Mouse (Mus musculus): Measurements from ENCODE around the gene Zfand2a. TPM values are rescaled to one million over a fixed set of nuclear protein-coding genes. Genes with fewer than 3 reads are reported as not detected.
A peak's percentile ranks its signal among the peaks of the same experiment; 100 is the strongest.

Zfand2a gene
- total and polyA plus RNA-seq, 3 experiments: 12.0 to 16.7 (median 14.0) TPM

DNA sequence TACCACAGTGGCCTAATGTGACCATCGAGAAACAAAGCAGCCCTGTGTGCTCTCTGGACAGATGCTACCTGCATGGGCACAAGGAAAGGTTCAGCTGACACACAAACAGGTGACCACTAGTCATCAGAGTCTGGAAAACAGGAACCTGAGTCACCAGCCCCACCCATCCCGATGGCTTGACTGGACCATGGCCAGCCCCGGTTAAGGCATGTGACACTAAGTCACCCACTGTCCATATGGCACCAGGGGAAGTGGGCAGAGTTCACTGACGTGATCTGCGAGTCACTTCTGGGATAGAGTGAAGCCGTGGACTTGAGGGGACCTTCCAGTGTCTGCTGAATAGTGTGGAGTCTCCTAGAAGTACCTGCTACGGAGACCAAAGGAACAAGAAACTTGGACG is 5.3 kb downstream of the Zfand2a start:
- no peak overlapping the region for H3K4me3 ChIP-seq
- H3K9ac ChIP-seq (ENCODE audit: low read depth, low read length): no peak overlapping the region
- DNase-seq: peak; percentile 18 to 27
- H3K36me3 ChIP-seq (ENCODE audit: control insufficient read depth, insufficient read depth, low read length): no peaks in the 10 kb centered on the region
- TF ChIP-seq POLR2A (IDR thresholded peaks at IDR 0.05; ENCODE audit: insufficient read depth, low read depth, low read length) (no peak), CTCF (IDR thresholded peaks at IDR 0.05) (no peak), EP300 (IDR thresholded peaks at IDR 0.05; ENCODE audit: insufficient read depth, low read depth, low read length) (no peak)
- H3K27me3 ChIP-seq (ENCODE audit: control insufficient read depth, insufficient read depth, low read length): no peaks in the 10 kb centered on the region
- no peak overlapping the region for H3K27ac ChIP-seq
- no peaks in the 10 kb centered on the region for H3K79me2 ChIP-seq (replicated peaks; ENCODE audit: control insufficient read depth, insufficient read depth, low read length)
- intact Hi-C loops (cut with DNase I): no loop called here
- 74% methylated on average over 8 of the region's 8 CpGs for WGBS
- H3K4me1 ChIP-seq (ENCODE audit: control insufficient read depth, insufficient read depth, low read length): peaks cover 3% of the 10 kb centered on the region

DNA sequence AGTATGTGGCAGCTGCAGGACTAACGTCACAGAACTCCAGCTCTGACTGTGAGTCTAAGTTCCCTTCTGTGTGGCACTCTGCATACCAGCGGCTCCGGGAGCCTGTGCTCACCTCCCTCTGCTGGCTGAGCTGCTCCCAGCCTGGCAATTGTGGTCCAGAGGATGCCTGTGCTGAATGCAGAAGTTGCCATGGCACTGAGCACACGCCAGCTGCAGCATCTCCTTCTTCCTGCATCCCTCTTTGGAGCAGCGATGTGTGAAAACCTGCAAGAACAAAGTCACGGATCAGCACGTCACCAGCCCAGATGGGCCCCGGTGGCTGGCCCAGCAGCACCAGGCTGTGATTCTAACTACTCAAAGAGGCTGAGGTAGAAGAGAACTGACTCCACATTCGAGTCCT is 9.6 kb downstream of the Zfand2a start:
- Histone ChIP-seq H3K4me3 (no peak overlapping the region), H3K9ac (ENCODE audit: low read depth, low read length) (no peak overlapping the region), H3K27ac (no peak overlapping the region), H3K36me3 (ENCODE audit: control insufficient read depth, insufficient read depth, low read length) (no peaks in the 10 kb centered on the region), H3K27me3 (ENCODE audit: control insufficient read depth, insufficient read depth, low read length) (no peaks in the 10 kb centered on the region), H3K4me1 (ENCODE audit: control insufficient read depth, insufficient read depth, low read length) (no peaks in the 10 kb centered on the region), H3K79me2 (replicated peaks; ENCODE audit: control insufficient read depth, insufficient read depth, low read length) (no peaks in the 10 kb centered on the region)
- TF ChIP-seq EP300 (IDR thresholded peaks at IDR 0.05; ENCODE audit: insufficient read depth, low read depth, low read length) (no peak), POLR2A (IDR thresholded peaks at IDR 0.05; ENCODE audit: insufficient read depth, low read depth, low read length) (no peak), CTCF (IDR thresholded peaks at IDR 0.05) (no peak)
- 88% methylated on average over 9 of the region's 9 CpGs for WGBS
- DNase-seq: no peak
- intact Hi-C loops (cut with DNase I): no loop called here

DNA sequence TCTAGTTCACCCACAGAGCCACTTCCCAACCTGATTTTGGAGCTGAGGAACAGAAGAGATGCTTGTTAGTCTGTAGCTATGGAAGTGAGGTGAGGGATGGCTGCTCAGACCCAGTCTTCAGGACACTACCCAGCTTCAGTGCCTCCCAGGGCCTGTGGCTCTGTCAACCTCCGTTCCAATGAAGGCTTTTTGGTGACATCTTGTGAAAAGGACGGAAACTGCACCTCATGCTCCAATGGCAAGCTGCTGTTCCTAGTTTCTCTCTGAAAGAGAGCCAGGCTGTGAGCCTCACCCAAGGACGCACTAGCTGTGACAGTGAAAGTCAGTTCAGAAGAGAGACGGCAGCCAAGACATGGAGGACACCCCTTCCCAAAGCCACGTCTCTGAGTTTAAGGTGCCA is 16.4 kb downstream of the Zfand2a start:
- Histone ChIP-seq H3K9ac (ENCODE audit: low read depth, low read length) (no peak overlapping the region), H3K27ac (no peak overlapping the region), H3K27me3 (ENCODE audit: control insufficient read depth, insufficient read depth, low read length) (no peaks in the 10 kb centered on the region), H3K4me3 (no peak overlapping the region), H3K79me2 (replicated peaks; ENCODE audit: control insufficient read depth, insufficient read depth, low read length) (no peaks in the 10 kb centered on the region), H3K4me1 (ENCODE audit: control insufficient read depth, insufficient read depth, low read length) (peaks cover 1% of the 10 kb centered on the region; the same call in 1 of the 2 replicates), H3K36me3 (ENCODE audit: control insufficient read depth, insufficient read depth, low read length) (no peaks in the 10 kb centered on the region)
- no peak for TF ChIP-seq POLR2A (IDR thresholded peaks at IDR 0.05; ENCODE audit: insufficient read depth, low read depth, low read length)
- peak; percentile 73; the same call in 1 of the 2 replicates for TF ChIP-seq EP300 (IDR thresholded peaks at IDR 0.05; ENCODE audit: insufficient read depth, low read depth, low read length)
- TF ChIP-seq CTCF (IDR thresholded peaks at IDR 0.05): peak; percentile 68
- DNase-seq: peak in 1 of 2 experiments; percentile 27
- WGBS: 37% methylated on average over 5 of the region's 5 CpGs
- intact Hi-C loops (cut with DNase I): loop anchor here (5.0 kb wide), 2 partner anchors 106 to 186 kb away; no protein-coding TSS in a partner anchor

DNA sequence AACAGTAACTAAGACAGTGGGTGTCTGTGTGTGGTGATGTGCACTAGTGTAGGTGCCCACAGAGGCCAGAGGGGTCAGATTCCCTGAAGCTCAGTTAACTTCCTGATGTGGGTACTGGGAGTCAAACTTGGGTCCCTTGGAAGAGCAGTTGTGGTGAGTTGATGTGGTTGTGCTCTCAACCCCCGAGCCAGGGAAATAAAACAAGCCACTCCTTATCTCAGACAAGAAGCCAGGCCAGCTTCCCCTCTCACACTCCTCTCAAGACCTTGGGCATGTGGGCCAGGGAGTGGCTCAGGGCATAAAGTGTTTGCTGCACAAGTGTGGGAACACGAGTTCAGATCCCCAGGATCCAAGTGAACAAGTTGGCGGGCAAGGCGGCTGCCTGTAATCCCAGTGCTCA is 17.5 kb downstream of the Zfand2a start:
- Histone ChIP-seq H3K4me1 (ENCODE audit: control insufficient read depth, insufficient read depth, low read length) (peaks cover 1% of the 10 kb centered on the region; the same call in 1 of the 2 replicates), H3K36me3 (ENCODE audit: control insufficient read depth, insufficient read depth, low read length) (no peaks in the 10 kb centered on the region), H3K4me3 (no peak overlapping the region), H3K9ac (ENCODE audit: low read depth, low read length) (no peak overlapping the region), H3K27ac (no peak overlapping the region), H3K27me3 (ENCODE audit: control insufficient read depth, insufficient read depth, low read length) (no peaks in the 10 kb centered on the region), H3K79me2 (replicated peaks; ENCODE audit: control insufficient read depth, insufficient read depth, low read length) (no peaks in the 10 kb centered on the region)
- WGBS: 65% methylated on average over 4 of the region's 4 CpGs
- no peak for DNase-seq
- TF ChIP-seq CTCF (IDR thresholded peaks at IDR 0.05) (no peak), EP300 (IDR thresholded peaks at IDR 0.05; ENCODE audit: insufficient read depth, low read depth, low read length) (no peak), POLR2A (IDR thresholded peaks at IDR 0.05; ENCODE audit: insufficient read depth, low read depth, low read length) (no peak)
- intact Hi-C loops (cut with DNase I): loop anchor here (5.0 kb wide), 2 partner anchors 104 to 184 kb away; no protein-coding TSS in a partner anchor

DNA sequence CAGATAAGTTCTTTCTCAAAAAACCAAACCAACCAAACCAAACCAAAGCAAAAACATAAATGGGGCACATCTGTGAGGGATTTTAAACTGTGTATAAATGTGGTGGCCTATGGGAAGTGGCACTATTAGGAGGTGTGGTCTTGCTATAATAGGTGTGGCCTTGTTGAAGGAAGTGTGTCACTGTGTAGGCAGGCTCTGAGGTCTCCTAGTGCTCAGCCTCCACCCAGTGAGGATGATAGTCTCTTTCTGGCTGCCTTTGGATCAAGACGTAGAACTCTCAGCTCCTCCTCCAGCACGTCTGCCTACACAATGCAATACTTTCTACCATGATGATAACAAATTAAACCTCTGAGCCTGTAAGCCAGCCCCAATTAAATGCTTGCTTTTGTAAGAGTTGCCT is 18.0 kb downstream of the Zfand2a start:
- Histone ChIP-seq H3K4me1 (ENCODE audit: control insufficient read depth, insufficient read depth, low read length) (peaks cover 1% of the 10 kb centered on the region; the same call in 1 of the 2 replicates), H3K79me2 (replicated peaks; ENCODE audit: control insufficient read depth, insufficient read depth, low read length) (no peaks in the 10 kb centered on the region), H3K4me3 (no peak overlapping the region), H3K9ac (ENCODE audit: low read depth, low read length) (no peak overlapping the region), H3K27me3 (ENCODE audit: control insufficient read depth, insufficient read depth, low read length) (no peaks in the 10 kb centered on the region), H3K36me3 (ENCODE audit: control insufficient read depth, insufficient read depth, low read length) (no peaks in the 10 kb centered on the region), H3K27ac (no peak overlapping the region)
- 63% methylated on average over 2 of the region's 2 CpGs for WGBS
- intact Hi-C loops (cut with DNase I): loop anchor here (5.0 kb wide), 2 partner anchors 104 to 184 kb away; no protein-coding TSS in a partner anchor
- DNase-seq: no peak
- TF ChIP-seq CTCF (IDR thresholded peaks at IDR 0.05) (no peak), POLR2A (IDR thresholded peaks at IDR 0.05; ENCODE audit: insufficient read depth, low read depth, low read length) (no peak), EP300 (IDR thresholded peaks at IDR 0.05; ENCODE audit: insufficient read depth, low read depth, low read length) (no peak)

DNA sequence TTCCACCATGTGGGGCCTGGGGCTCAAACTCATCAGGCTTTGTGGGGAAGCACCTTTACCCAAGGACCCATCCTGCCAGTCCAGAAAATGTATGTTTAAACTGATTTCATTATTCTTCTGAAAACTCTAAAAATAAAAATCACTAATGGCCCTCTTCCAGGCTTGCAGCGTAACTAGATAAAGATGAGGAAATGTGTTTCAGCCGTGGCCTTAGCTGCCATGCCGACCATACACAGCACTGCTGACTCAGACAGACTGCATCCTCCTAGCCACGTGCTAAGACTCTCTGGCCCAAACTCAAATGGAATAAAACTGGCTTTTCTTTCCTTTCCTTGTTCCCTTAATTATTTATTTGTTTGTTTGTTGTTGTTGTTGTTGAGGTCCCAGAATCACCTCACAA is 19.5 kb downstream of the Zfand2a start:
- Histone ChIP-seq H3K27ac (no peak overlapping the region), H3K9ac (ENCODE audit: low read depth, low read length) (no peak overlapping the region), H3K27me3 (ENCODE audit: control insufficient read depth, insufficient read depth, low read length) (no peaks in the 10 kb centered on the region), H3K4me1 (ENCODE audit: control insufficient read depth, insufficient read depth, low read length) (peaks cover 1% of the 10 kb centered on the region; the same call in 1 of the 2 replicates), H3K79me2 (replicated peaks; ENCODE audit: control insufficient read depth, insufficient read depth, low read length) (no peaks in the 10 kb centered on the region), H3K36me3 (ENCODE audit: control insufficient read depth, insufficient read depth, low read length) (no peaks in the 10 kb centered on the region), H3K4me3 (no peak overlapping the region)
- TF ChIP-seq POLR2A (IDR thresholded peaks at IDR 0.05; ENCODE audit: insufficient read depth, low read depth, low read length) (no peak), EP300 (IDR thresholded peaks at IDR 0.05; ENCODE audit: insufficient read depth, low read depth, low read length) (no peak), CTCF (IDR thresholded peaks at IDR 0.05) (no peak)
- DNase-seq: no peak
- intact Hi-C loops (cut with DNase I): loop anchor here (5.0 kb wide), 3 partner anchors 58 to 183 kb away; partner anchors contain the start of gene C130050O18Rik
- 42% methylated on average over 4 of the region's 4 CpGs for WGBS

All from heart, adult 2 months (tissue).